Mouse (Mus musculus) layer of hippocampus, adult 2 months (tissue): ENCODE measurements around the gene Ccdc14. TPM values are rescaled to one million over a fixed set of nuclear protein-coding genes. Genes with fewer than 3 reads are reported as not detected.

Experiments used
- DNase-seq, 2 experiments: peaks; one replicate each; pipeline ENCODE4 v3.0.0; 2022; ENCODE audit warnings: low spot score in 2 of 2
- H3K27ac ChIP-seq: fragments of 200-600 bp; 2 replicates; pipeline ENCODE4 v1.8.1; 2022
- H3K4me3 ChIP-seq: fragments of 200-600 bp; 2 replicates; pipeline ENCODE4 v1.8.1; 2022; ENCODE audit warnings: mild to moderate bottlenecking
- CTCF ChIP-seq: fragments of 200-600 bp; conservative IDR thresholded peaks from 2 replicates; pipeline ENCODE4 v1.8.1; 2022; ENCODE audit warnings: antibody characterized with exemption, mild to moderate bottlenecking, moderate library complexity
- total RNA-seq, 2 experiments: library from RNA; stranded (reverse); gene quantifications; 2 replicates each; pipeline ENCODE4 v1.2.3; 2021

Ccdc14 gene
- total RNA-seq, 2 experiments from 2014 or later: 2.8 to 3.2 TPM

DNA sequence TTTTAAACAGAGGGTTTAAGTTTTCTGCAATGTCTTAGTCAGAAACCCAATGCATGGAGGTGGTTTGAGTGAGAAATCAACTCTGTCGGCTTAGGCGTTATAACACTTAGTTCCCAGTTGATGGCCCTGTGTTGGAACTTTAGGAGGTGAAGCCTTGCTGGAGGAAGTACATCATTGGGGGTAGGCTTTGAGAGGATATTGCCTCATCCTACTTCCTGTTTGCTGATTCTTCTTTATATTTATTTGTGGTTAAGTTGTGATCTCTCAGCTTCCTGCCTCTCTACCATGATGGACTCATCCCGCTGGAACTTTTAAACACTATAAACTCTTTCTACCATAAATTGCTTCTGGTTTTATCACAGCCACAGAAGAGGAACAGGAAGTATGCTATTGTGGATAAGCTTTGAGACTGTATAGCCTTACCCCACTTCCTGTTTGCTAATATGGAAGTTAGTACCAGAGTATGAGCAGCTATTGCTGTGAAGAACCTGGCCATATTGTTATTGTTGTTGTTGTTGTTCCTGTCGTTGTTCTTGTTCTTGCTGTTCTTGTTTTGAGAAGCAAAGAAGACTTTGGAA, 48.3 kb downstream of the Ccdc14 start:
- Histone ChIP-seq H3K4me3 (no peak overlapping the region), H3K27ac (no peak overlapping the region)
- no peak for TF ChIP-seq CTCF
- no peak for DNase-seq

DNA sequence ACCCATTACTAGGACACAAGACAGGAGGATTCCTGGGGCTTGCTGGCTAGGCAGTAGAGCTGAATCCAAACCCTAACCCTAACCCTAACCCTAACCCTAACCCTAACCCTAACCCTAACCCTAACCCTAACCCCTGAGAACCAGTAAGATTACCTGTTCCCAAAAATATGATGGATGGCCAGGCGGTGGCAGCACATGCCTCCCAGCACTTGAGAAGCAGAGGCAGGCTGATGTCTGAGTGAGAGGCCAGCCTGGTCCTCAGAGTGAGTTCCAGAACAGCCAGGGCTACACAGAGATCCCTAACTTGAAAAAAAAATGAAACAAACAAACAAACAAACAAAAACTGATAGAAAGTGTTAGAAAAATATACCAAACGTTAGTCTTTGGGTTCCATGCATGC, 52.5 kb downstream of the Ccdc14 start:
- TF ChIP-seq CTCF: peak; percentile 32
- no peak for DNase-seq
- no peak overlapping the region for H3K27ac ChIP-seq
- no peak overlapping the region for H3K4me3 ChIP-seq

DNA sequence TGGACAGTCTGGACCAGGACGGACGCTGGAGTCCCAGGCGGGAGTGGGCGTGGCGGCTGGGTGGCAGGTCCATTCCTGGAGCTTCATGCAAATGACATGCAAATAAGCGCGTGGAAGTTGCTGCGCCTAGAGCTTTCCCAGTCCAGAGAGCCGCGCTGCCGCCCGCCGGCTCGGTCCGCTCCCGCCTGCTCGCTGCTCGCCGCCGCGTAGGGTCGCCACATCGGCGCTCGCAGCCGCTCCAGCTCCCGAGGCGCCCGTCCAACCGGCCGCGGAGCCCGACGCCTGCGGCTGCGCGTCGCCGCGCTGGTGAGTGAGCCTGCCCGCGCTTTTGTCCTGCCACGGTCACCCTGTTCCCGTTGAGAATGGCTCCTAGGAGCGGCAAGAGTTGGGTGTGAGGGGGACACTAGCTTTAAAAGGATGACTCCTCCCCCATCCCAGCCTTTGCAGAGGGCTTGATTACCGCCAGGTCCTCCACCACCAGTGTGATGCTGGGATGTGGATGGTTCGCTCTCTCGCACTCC, 54.7 kb downstream of the Ccdc14 start, which contains the start of gene Mylk:
Gene Mylk, plus strand, starts transcription at position 146 of the 521 bp plus-strand sequence.
- Histone ChIP-seq H3K27ac (no peak within 1 kb of the TSS), H3K4me3 (peak within 1 kb of the TSS; percentile 45)
- peak; percentile 42 to 48 for DNase-seq
- no peak for TF ChIP-seq CTCF

DNA sequence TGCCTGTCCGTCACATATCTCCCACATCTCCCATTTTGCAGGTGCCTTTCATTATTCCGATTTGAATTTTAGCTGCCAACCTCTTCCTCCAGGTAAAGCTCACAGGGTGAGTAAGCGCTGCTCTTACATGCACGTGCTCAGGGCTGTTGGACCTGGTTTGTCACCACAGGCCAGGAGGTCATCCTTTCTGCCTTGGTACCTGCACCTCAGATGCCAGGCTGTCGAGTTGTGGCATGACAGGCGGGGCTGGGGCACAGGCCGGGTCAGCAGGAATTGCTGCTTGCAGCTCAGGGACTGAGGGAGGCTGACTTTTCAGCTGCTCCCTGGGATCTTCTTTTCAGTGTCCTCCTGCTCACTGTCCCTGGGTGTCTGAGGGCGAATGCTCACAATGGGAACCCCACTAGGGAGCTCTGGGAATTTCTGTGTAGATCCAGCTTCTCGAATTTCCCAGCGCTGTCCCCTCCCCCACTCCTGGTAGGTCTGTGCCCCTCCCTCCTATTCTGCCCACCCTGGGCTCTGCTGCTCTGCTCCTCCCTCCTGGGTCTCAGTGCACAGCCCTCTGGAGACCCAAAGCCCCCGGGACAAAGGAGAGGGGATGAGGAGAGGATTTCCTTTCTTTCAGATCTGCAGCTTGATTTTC, 57.8 kb downstream of the Ccdc14 start:
- H3K27ac ChIP-seq: no peak overlapping the region
- DNase-seq: no peak
- no peak for TF ChIP-seq CTCF
- H3K4me3 ChIP-seq: no peak overlapping the region

DNA sequence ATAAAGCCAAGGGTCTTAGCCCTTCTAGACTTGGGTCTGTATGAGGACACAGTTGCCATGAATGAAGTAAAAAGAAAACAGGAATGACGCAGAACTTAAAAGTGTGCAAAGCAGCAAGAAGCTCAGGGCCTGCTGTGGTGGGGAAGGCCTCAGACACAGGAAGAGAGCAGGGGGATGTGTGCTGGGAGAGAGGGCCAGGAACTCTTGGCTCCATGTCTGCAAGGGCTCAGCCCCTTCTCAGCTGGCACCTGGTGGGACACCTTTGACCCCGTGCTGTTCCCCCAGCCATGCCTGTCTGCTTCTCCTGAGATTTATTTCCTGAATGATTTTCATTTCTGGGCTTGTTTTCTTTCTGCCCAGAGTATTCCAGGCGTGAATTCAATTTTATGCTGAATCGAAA, 59.1 kb downstream of the Ccdc14 start:
- no peak for DNase-seq
- no peak overlapping the region for H3K27ac ChIP-seq
- TF ChIP-seq CTCF: no peak
- no peak overlapping the region for H3K4me3 ChIP-seq

DNA sequence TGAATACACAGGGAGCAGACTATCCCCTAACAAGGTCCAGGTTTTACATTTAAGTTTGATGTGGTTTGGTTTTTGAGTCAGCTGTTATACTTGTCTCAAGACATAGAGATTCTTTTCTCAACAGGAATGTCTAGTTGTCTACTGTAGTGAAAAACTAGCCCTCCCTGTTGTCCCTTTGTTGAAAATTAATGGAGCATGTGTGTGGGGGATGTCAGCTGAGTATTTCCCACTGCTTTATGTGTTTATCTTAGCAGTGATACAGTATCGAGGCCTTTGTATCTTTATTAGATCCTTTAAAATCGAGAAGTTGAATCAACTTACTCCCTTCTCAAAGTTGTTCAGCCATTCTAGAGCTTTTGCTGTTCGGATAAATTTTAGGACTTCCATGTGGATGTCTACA, 61.6 kb downstream of the Ccdc14 start:
- Histone ChIP-seq H3K27ac (no peak overlapping the region), H3K4me3 (no peak overlapping the region)
- no peak for TF ChIP-seq CTCF
- DNase-seq: no peak

DNA sequence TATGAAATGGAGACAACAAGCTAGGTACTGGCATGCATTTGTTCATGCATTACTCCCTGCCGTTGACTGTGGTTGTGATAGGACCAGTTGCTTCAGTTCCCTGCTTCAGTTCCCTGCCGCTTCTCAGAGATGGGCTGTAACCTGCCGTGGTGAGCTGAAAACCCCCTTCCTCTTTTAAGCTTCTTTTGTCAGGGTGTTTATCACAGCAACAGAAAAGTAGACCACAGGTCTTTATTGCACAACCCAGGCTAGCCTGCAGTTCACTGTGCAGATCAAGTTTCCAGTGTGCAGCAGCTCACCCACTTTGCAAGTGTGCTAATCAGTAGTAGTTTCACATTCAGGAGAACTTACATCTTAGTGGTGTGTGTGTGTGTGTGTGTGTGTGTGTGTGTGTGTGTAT, 62.6 kb downstream of the Ccdc14 start:
- no peak for TF ChIP-seq CTCF
- H3K4me3 ChIP-seq: no peak overlapping the region
- DNase-seq: no peak
- H3K27ac ChIP-seq: no peak overlapping the region

DNA sequence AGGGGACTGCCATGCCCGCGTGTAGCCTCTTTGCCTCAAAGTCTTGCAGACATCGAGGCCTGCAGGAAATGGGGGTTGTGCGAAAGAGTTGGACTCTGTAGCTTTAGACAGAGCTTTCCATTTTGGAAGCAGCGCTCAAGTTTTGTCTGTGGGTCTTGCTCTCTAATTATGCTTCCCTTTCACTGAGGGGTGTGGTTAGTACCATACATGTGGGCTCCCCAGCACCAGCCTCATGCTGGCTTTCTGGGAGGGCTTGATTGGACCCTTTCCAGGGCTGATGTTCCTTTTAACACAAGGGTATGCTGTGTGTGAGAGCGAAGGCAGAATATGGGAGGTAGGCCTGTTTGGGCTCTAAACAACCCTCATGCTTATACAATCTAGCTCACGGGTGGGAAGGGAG, 66.6 kb downstream of the Ccdc14 start:
- DNase-seq: no peak
- Histone ChIP-seq H3K27ac (no peak overlapping the region), H3K4me3 (no peak overlapping the region)
- no peak for TF ChIP-seq CTCF

DNA sequence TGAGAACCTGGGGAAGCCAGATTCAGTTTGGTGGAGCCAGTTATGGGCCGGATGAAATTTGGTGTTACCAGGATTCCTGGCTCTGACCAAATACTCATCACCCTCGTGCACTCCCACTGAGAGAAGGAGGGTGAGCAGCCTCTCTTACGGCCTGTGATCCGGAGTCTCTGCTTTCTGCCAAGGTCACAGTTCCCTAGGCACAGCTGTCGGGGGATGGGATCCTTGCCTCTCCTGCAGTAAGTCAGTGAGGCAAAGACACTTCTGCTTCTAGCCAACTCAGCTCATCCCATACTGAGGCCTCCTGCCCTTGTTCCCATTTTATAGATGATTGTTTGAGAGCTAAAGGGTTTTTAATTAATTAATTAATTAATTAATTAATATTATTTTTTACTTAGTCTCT, 67.8 kb downstream of the Ccdc14 start:
- TF ChIP-seq CTCF: no peak
- no peak overlapping the region for H3K27ac ChIP-seq
- H3K4me3 ChIP-seq: no peak overlapping the region
- no peak for DNase-seq

DNA sequence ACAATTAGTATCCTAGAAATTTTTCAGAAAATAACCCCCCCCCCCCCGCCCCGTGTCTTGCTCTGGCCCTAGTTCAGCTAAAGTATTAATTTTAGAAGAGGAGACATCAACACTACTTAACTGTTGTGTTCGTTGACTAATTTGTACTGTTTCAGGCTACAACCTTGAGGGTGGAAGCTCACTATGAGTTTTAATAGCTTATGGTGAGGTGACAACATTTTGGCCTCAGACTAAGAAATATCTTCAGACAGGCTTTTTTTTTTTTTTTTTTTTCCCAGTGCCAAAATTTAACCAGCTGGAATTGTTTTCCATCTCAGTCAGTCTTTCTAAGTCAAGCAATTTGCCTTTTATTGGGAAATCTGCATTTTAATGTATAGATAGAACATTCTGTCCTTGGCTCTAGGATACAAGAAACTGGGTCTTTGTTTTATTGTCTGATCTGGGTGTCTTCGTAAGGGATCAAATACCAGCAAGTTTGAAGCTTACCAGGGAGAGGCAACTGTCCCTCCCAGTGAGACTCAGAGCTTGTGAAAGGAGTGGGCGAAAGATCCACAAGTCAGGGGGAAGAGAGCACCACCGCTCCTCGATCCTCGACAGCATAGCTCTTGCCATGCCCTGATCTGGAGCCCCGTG, 73.7 kb downstream of the Ccdc14 start:
- no peak for TF ChIP-seq CTCF
- Histone ChIP-seq H3K4me3 (no peak overlapping the region), H3K27ac (no peak overlapping the region)
- DNase-seq: no peak

DNA sequence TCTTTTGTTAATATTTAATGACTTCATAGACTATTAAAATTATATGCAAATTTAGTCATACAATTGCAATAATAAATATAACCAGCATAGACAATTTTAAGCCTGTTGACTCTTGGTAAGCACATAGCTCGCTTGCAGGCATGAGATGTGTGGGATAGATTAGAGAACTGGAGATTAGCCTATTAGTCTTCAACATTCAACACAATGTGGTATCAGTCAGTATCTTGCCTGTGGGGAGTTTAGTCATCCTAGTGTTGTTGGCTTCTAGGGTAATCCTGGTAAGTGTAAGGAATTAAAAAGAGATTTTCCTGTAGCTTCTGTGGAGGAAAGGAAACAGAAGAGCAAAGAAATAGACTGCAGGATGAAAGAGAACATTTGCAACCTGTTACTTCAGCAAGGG, 75.2 kb downstream of the Ccdc14 start:
- no peak for TF ChIP-seq CTCF
- Histone ChIP-seq H3K4me3 (no peak overlapping the region), H3K27ac (no peak overlapping the region)
- DNase-seq: no peak

DNA sequence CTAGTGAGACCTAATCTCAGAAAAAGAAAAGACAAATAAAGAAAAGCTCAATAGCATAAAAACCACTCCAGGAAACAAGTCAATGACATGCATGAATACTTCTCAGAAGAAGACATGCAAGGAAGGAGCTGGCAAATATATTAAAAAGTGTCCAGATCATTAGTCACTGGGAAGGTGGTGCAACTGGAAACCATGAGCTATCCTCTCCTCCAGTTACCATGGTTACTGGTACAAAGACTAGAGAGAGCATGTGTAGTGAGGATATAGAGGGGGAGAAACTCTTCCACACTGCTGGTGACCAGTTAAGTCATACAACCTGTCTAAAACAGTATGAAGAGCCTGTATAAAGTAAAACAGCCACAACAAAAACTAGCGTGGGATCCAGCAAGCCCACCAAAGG, 75.8 kb downstream of the Ccdc14 start:
- DNase-seq: no peak
- no peak for TF ChIP-seq CTCF
- no peak overlapping the region for H3K4me3 ChIP-seq
- no peak overlapping the region for H3K27ac ChIP-seq

DNA sequence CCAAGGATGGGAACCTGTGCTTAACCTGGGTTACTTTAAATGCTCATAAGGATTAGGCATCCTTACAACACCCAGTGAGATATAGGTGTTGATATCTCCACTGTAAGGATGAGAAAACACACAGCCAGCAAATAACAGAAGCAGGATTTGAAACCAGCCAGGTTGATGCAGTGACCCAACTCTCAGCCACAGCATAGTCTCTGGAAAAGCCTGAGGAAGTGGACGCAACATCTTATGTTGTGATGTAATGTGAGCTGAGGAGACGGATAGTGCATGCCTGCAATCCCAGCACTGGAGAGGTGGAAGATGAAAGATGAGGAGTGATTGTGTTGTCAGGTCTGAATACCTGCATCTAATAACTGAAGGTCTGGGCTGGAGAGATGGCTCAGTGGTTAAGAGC, 77.0 kb downstream of the Ccdc14 start:
- Histone ChIP-seq H3K27ac (no peak overlapping the region), H3K4me3 (no peak overlapping the region)
- TF ChIP-seq CTCF: no peak
- no peak for DNase-seq

DNA sequence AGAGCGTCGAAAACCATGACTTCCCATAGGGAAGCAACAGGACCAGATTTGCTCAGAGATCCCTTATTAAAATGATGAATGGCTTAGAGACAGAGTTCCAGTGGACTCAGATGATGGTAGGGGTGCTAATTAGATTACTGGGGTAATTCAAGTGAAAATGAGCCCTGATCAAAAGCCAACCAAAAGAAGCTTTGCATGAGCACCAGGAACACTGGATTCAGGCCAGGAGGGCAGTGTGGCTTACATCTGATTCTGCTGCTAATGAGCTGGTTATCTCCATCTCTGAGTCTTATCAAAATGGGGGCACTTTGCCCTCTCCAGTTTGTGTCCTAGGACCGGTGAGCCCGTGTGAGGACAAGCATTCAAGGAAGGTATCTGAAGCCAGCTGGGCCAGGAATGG, 78.0 kb downstream of the Ccdc14 start:
- Histone ChIP-seq H3K4me3 (no peak overlapping the region), H3K27ac (no peak overlapping the region)
- DNase-seq: no peak
- TF ChIP-seq CTCF: no peak
